In the genomic region with DNA sequence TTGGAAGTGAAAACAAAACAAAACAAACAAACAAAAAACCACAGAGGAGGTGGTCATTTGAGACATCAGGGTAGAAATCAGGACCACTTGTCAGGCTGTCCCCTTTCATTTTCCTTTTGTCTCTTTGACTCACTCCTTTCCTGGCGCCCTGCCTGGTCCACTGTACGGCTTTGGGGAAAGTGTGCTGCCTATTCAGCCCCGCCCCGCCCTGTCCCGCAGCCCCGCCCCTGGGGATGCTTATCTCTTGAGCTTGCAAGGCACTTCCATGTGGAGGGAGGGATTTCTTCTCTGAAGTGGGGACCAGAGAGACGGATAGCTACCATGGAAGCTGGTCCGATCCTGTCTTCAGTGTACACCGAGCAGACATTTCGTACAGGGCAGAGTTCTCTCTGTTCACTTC, we compare ENCODE assay signal across 11 mouse cellular contexts. TPM values are rescaled to one million over a fixed set of nuclear protein-coding genes. Genes with fewer than 3 reads are reported as not detected.
A peak's percentile ranks its signal among the peaks of the same experiment; 100 is the strongest.
DNase-seq lines count a peak whose midpoint lies in the region; ATAC-seq and TF ChIP-seq lines count a peak whose summit lies in the region.
"Had no signal": no experiment of that assay in that cellular context is flagged by ENCODE, and none has a peak within 500 bp of the region (broad histone marks: within the 10 kb centered on the region; RNA-seq: fewer than 3 reads in every experiment).

No protein-coding gene starts in this region.

- no peak overlapping the region for H3K27ac ChIP-seq in forebrain, embryonic 11.5 days (ENCODE audit: low read depth, low read length)
- no peak overlapping the region for H3K27ac ChIP-seq in forebrain, embryonic 16.5 days (ENCODE audit: low read length)
- no peak overlapping the region for H3K27ac ChIP-seq in lung, postnatal 0 days (ENCODE audit: low read length)
- H3K27ac ChIP-seq in stomach, postnatal 0 days (replicated peaks), result no peak overlapping the region
- H3K27ac ChIP-seq: left cerebral cortex, adult 2 months; neural tube, embryonic 15.5 days had no signal

- no peaks in the 10 kb centered on the region for H3K27me3 ChIP-seq in forebrain, embryonic 11.5 days (ENCODE audit: control insufficient read depth, insufficient read depth, low read length)
- no peaks in the 10 kb centered on the region for H3K27me3 ChIP-seq in forebrain, embryonic 16.5 days (replicated peaks; ENCODE audit: control insufficient read depth, insufficient read depth, low read length)
- no peaks in the 10 kb centered on the region for H3K27me3 ChIP-seq in lung, postnatal 0 days (replicated peaks; ENCODE audit: insufficient read depth, low read length)
- no peaks in the 10 kb centered on the region for H3K27me3 ChIP-seq in stomach, postnatal 0 days (ENCODE audit: control insufficient read depth, insufficient read depth, low read length)
- H3K27me3 ChIP-seq: neural tube, embryonic 15.5 days had no signal

- no peak overlapping the region for H3K4me3 ChIP-seq in forebrain, embryonic 11.5 days (ENCODE audit: low read depth, low read length)
- no peak overlapping the region for H3K4me3 ChIP-seq in forebrain, embryonic 16.5 days (replicated peaks; ENCODE audit: low read length)
- H3K4me3 ChIP-seq in lung, postnatal 0 days (ENCODE audit: low read depth, low read length), result no peak overlapping the region
- no peak overlapping the region for H3K4me3 ChIP-seq in stomach, postnatal 0 days (ENCODE audit: low read depth, low read length)
- H3K4me3 ChIP-seq: left cerebral cortex, adult 2 months; neural tube, embryonic 15.5 days had no signal

- no peaks in the 10 kb centered on the region for H3K36me3 ChIP-seq in forebrain, embryonic 11.5 days (ENCODE audit: control insufficient read depth, insufficient read depth, low read length)
- H3K36me3 ChIP-seq in forebrain, embryonic 16.5 days (ENCODE audit: control insufficient read depth, insufficient read depth), result no peaks in the 10 kb centered on the region
- H3K36me3 ChIP-seq in lung, postnatal 0 days (ENCODE audit: insufficient read depth, low read length), result no peaks in the 10 kb centered on the region
- H3K36me3 ChIP-seq in stomach, postnatal 0 days (ENCODE audit: control insufficient read depth, insufficient read depth, low read length), result no peaks in the 10 kb centered on the region

- 45% methylated on average over 10 of the region's 10 CpGs for WGBS in forebrain, embryonic 11.5 days
- WGBS in forebrain, embryonic 16.5 days, result 47% methylated on average over 10 of the region's 10 CpGs
- WGBS in lung, postnatal 0 days, result 41% methylated on average over 10 of the region's 10 CpGs
- WGBS in stomach, postnatal 0 days, result 45% methylated on average over 10 of the region's 10 CpGs

- DNase-seq in forebrain, embryonic 11.5 days (ENCODE audit: low spot score), result no peak
- peak; percentile 45 for DNase-seq in lung, postnatal 0 days (ENCODE audit: low spot score)
- no peak for DNase-seq in lung, postnatal 25 days (ENCODE audit: low spot score)
- DNase-seq in stomach, postnatal 0 days (ENCODE audit: low spot score), result peak; percentile 53
- no peak for DNase-seq in layer of hippocampus, postnatal 14 days (ENCODE audit: low spot score in 2 of 2)
- no peak for DNase-seq in spleen, postnatal 36 days (ENCODE audit: low spot score in 2 of 2)

- TF ChIP-seq EP300 in lung, postnatal 0 days (IDR thresholded peaks at IDR 0.05), result no peak
- TF ChIP-seq EP300 in stomach, postnatal 0 days (optimal IDR thresholded peaks at IDR 0.05), result no peak

- no peak overlapping the region for H3K9ac ChIP-seq in forebrain, embryonic 11.5 days (ENCODE audit: low read length)
- no peak overlapping the region for H3K9ac ChIP-seq in forebrain, embryonic 16.5 days (replicated peaks; ENCODE audit: low read depth, low read length)
- H3K9ac ChIP-seq in lung, postnatal 0 days (replicated peaks; ENCODE audit: low read depth), result no peak overlapping the region
- H3K9ac ChIP-seq in stomach, postnatal 0 days (ENCODE audit: low read length), result no peak overlapping the region
- H3K9ac ChIP-seq: neural tube, embryonic 15.5 days had no signal

- no peak overlapping the region for H3K4me2 ChIP-seq in forebrain, embryonic 11.5 days (ENCODE audit: low read depth, low read length, severe bottlenecking)
- H3K4me2 ChIP-seq in forebrain, embryonic 16.5 days (ENCODE audit: low read length), result no peak overlapping the region
- no peak overlapping the region for H3K4me2 ChIP-seq in lung, postnatal 0 days (replicated peaks; ENCODE audit: low read depth, low read length)
- H3K4me2 ChIP-seq in stomach, postnatal 0 days (replicated peaks; ENCODE audit: low read depth), result no peak overlapping the region
- H3K4me2 ChIP-seq: neural tube, embryonic 15.5 days had no signal

- H3K4me1 ChIP-seq in forebrain, embryonic 11.5 days (replicated peaks; ENCODE audit: control insufficient read depth, insufficient read depth, low read length), result no peaks in the 10 kb centered on the region
- peaks cover 9% of the 10 kb centered on the region; the same call in 1 of the 2 replicates for H3K4me1 ChIP-seq in forebrain, embryonic 16.5 days (replicated peaks; ENCODE audit: control insufficient read depth, insufficient read depth, low read length)
- no peaks in the 10 kb centered on the region for H3K4me1 ChIP-seq in lung, postnatal 0 days (ENCODE audit: insufficient read depth, low read depth, low read length)
- H3K4me1 ChIP-seq in stomach, postnatal 0 days (replicated peaks; ENCODE audit: control insufficient read depth, insufficient read depth), result no peaks in the 10 kb centered on the region
- H3K4me1 ChIP-seq: neural tube, embryonic 15.5 days had no signal

- ATAC-seq in forebrain, embryonic 11.5 days (replicated peaks; ENCODE audit: low FRiP score), result peak; percentile 61
- no peak for ATAC-seq in forebrain, embryonic 16.5 days
- ATAC-seq in lung, postnatal 0 days, result no peak
- peak; percentile 41; the same call in 1 of the 2 replicates for ATAC-seq in granulocyte monocyte progenitor cell, adult 5-6 weeks (replicated peaks; ENCODE audit: poor library complexity, severe bottlenecking)
- ATAC-seq in stomach, postnatal 0 days (ENCODE audit: low FRiP score, low TSS enrichment), result no peak
- ATAC-seq: intestine, postnatal 0 days had no signal

- H3K9me3 ChIP-seq in forebrain, embryonic 11.5 days (ENCODE audit: control insufficient read depth, low read length), result no peaks in the 10 kb centered on the region
- no peaks in the 10 kb centered on the region for H3K9me3 ChIP-seq in forebrain, embryonic 16.5 days (ENCODE audit: control insufficient read depth, low read length)
- H3K9me3 ChIP-seq in lung, postnatal 0 days (ENCODE audit: low read length), result no peaks in the 10 kb centered on the region
- no peaks in the 10 kb centered on the region for H3K9me3 ChIP-seq in stomach, postnatal 0 days (ENCODE audit: control insufficient read depth, low read length)
- H3K9me3 ChIP-seq: neural tube, embryonic 15.5 days had no signal

- TF ChIP-seq CTCF in lung, postnatal 0 days (IDR thresholded peaks at IDR 0.05), result no peak
- TF ChIP-seq CTCF in stomach, postnatal 0 days (IDR thresholded peaks at IDR 0.05; ENCODE audit: low read depth), result no peak

RNA-seq across cellular contexts. Expression of gene Rtraf, which starts 20.0 kb away (rescaled TPM):
- polyA plus RNA-seq in forebrain, embryonic 11.5 days (2014; fragmentation: Nextera tagmentation; extraction: Ambion mirVana), result 245 and 274 TPM in 2 replicates
- polyA plus RNA-seq in forebrain, embryonic 16.5 days (2015; fragmentation: Nextera tagmentation; extraction: Ambion mirVana), result 163 and 184 TPM in 2 replicates
- 137 and 138 TPM in 2 replicates for polyA plus RNA-seq in lung, postnatal 0 days (2015; fragmentation: Nextera tagmentation; extraction: Ambion mirVana)
- total RNA-seq in granulocyte monocyte progenitor cell, adult 5-6 weeks (2014; fragmentation: Nextera tagmentation), result 142 and 146 TPM in 2 replicates
- 162 and 169 TPM in 2 replicates for total RNA-seq in granulocyte monocyte progenitor cell, adult 5-6 weeks (2017)
- polyA plus RNA-seq in stomach, postnatal 0 days (2015; fragmentation: Nextera tagmentation; extraction: Ambion mirVana), result 157 TPM in 2 replicates
- 10 to 100 TPM; 55.6 to 59.1 TPM for total RNA-seq in layer of hippocampus, postnatal 14 days (2021)

RNA-seq across cellular contexts. Expression of gene Nid2, which starts 52.6 kb away (rescaled TPM):
- polyA plus RNA-seq in forebrain, embryonic 11.5 days (2014; fragmentation: Nextera tagmentation; extraction: Ambion mirVana), result 45.2 and 46.6 TPM in 2 replicates
- 28.4 and 39.7 TPM in 2 replicates for polyA plus RNA-seq in forebrain, embryonic 16.5 days (2015; fragmentation: Nextera tagmentation; extraction: Ambion mirVana)
- polyA plus RNA-seq in lung, postnatal 0 days (2015; fragmentation: Nextera tagmentation; extraction: Ambion mirVana), result 39.0 and 40.4 TPM in 2 replicates
- total RNA-seq in granulocyte monocyte progenitor cell, adult 5-6 weeks (2014; fragmentation: Nextera tagmentation), result not detected in 2 replicates
- total RNA-seq in granulocyte monocyte progenitor cell, adult 5-6 weeks (2017), result 0.26 and 0.34 TPM in 2 replicates
- polyA plus RNA-seq in stomach, postnatal 0 days (2015; fragmentation: Nextera tagmentation; extraction: Ambion mirVana), result 13.5 and 16.4 TPM in 2 replicates
- 10 to 100 TPM in 1 of 2 experiments, 1 to 10 TPM in 1; 8.6 to 17.2 TPM for total RNA-seq in layer of hippocampus, postnatal 14 days (2021)

Comparison
In these comparisons a context has a peak if more than half of its experiments do, and no peak if none do; other contexts are left out.
1. ATAC-seq: peak in forebrain, embryonic 11.5 days (single experiment) and granulocyte monocyte progenitor cell, adult 5-6 weeks (single experiment); none in forebrain, embryonic 16.5 days (single experiment), lung, postnatal 0 days (single experiment) and stomach, postnatal 0 days (single experiment).
2. DNase-seq: peak in lung, postnatal 0 days (single experiment) and stomach, postnatal 0 days (single experiment); none in forebrain, embryonic 11.5 days (single experiment), lung, postnatal 25 days (single experiment), layer of hippocampus, postnatal 14 days (0 of 2) and spleen, postnatal 36 days (0 of 2).